Mouse (Mus musculus): ENCODE results near the gene Efcab14. TPM values are rescaled to one million over a fixed set of nuclear protein-coding genes. Genes with fewer than 3 reads are reported as not detected.

Efcab14 gene
- 17.3 and 26.7 TPM in 2 replicates for polyA plus RNA-seq (2012; ENCODE audit: insufficient read depth, insufficient read length, missing spikeins)

- H3K27ac ChIP-seq (replicated peaks; ENCODE audit: low read depth, low read length) = peak within 1 kb of the TSS; percentile 62
- H3K4me3 ChIP-seq (ENCODE audit: insufficient read depth, low read depth, low read length) = peak within 1 kb of the TSS; percentile 83
- peaks cover 14% of the 10 kb centered on the region for H3K4me1 ChIP-seq (ENCODE audit: control insufficient read depth, insufficient read depth, insufficient read length, low read length)
These were observed at the start of gene Efcab14 for GRCm38 (mm10) chr4:115737551-115738041. TSS of gene Efcab14 (plus strand) at chr4:115737744.

DNA sequence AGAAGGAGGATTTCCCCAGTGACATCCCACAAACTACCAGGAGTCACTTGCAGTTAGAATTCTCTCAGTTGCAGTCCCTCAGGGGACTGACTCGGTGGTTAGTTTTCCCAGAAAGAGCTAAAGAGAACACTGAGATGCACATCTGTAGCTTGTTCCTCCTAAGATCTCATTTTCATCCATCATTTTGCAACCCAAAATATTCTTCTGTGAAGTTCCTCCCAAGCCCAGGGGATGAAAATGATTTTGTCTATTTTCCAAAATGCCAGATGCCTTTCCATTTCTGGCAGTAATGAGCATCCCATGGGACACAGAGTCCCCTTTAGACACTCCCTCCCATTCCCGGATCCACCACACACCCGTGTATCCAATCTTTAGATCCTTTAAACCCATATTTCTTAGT is 36.1 kb upstream of the Efcab14 start:
- peak overlapping the region; percentile 64 for H3K27ac ChIP-seq (replicated peaks; ENCODE audit: low read depth, low read length)
- H3K4me3 ChIP-seq (ENCODE audit: insufficient read depth, low read depth, low read length) = no peak overlapping the region
- peaks cover 9% of the 10 kb centered on the region; the same call in 1 of the 2 replicates for H3K4me1 ChIP-seq (ENCODE audit: control insufficient read depth, insufficient read depth, insufficient read length, low read length)

DNA sequence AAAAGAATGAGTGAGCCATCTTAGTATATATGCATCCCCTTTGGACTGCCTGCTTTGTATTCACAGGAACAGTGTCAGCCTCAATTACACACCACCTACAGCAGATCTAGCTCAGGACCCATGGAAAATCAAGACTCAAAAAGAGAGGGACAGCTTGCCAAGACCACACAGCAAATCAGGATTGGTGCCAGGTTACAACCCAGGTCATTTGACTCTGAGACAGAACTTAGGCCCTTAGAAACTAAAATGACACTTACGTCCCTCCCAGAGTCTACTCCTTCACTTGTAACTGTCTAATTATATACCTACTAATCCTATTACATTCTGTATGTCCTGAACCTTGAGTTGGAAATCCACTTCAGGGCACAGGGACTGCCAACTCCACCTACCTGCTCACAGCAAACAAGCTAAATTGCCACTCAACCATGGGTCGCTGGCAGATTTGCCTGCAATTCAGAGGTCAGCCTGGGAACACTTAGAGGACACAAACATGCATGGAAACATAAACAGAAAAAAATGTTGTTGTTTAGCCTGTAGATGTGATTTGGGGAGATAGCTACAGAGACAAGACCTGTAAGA is 33.5 kb upstream of the Efcab14 start:
- Histone ChIP-seq H3K4me1 (ENCODE audit: control insufficient read depth, insufficient read depth, insufficient read length, low read length) (peaks cover 9% of the 10 kb centered on the region), H3K4me3 (ENCODE audit: insufficient read depth, low read depth, low read length) (no peak overlapping the region), H3K27ac (replicated peaks; ENCODE audit: low read depth, low read length) (0 out of 2 replicates have a peak overlapping the region, but pooled peaks have one; percentile 52)

- H3K27ac ChIP-seq (replicated peaks; ENCODE audit: low read depth, low read length) = peak overlapping the region; percentile 95
- no peak overlapping the region for H3K4me3 ChIP-seq (ENCODE audit: insufficient read depth, low read depth, low read length)
- H3K4me1 ChIP-seq (ENCODE audit: control insufficient read depth, insufficient read depth, insufficient read length, low read length) = peaks cover 2% of the 10 kb centered on the region
These were observed 28.5 kb upstream of the Efcab14 start for GRCm38 (mm10) chr4:115708974-115709593.

DNA sequence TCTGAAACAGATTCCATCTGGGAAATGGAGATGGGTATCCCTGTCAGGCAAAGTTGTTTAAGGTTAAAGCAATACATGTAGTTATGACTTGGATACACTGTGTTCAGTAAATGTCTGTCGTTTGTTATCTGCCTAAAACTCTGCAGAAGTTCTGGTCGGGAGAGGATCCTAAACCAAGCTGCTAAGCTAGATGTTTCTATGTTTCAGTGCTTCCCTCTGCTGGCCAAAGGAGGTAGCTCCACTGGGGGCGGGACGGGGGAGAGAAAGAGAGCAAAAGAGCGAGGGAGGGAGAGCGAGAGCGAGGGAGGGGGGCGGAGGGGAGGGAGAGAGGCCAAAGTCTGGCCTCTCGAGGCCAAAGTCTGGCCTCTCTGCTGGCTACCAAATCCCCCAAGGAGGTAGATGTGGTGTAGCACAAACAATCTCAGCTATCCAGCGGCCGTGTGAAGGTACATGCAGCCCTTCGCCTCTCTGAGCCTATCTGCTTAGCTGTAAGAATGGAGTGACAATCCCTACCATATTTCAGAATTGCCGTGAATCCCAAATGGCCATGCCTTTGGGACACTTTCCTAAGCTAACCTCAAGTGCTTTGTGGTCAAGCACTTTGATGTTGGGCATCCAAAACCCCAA is 27.6 kb upstream of the Efcab14 start:
- no peak overlapping the region for H3K4me3 ChIP-seq (ENCODE audit: insufficient read depth, low read depth, low read length)
- H3K27ac ChIP-seq (replicated peaks; ENCODE audit: low read depth, low read length) = peak overlapping the region; percentile 95
- peaks cover 2% of the 10 kb centered on the region for H3K4me1 ChIP-seq (ENCODE audit: control insufficient read depth, insufficient read depth, insufficient read length, low read length)

DNA sequence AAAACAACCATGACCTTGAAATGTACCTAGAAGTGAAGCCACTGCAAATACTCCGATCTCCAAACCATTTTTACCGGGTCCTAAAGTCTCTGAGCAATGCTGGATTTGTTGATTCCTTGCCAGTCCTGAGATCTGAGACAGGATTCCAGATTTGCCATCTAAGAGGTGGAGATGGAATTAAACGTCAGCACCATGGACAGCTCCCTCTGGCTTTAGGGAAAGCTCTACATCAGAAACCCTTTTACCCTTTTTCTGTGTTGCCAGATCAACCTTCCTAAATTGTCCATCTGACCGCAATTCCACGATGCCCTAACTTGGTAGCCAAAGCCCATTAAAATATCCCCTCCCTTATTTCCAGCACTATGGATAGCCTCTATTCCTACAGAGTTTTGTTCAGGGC is 8.8 kb upstream of the Efcab14 start:
- Histone ChIP-seq H3K4me1 (ENCODE audit: control insufficient read depth, insufficient read depth, insufficient read length, low read length) (peaks cover 5% of the 10 kb centered on the region; the same call in 1 of the 2 replicates), H3K27ac (replicated peaks; ENCODE audit: low read depth, low read length) (no peak overlapping the region), H3K4me3 (ENCODE audit: insufficient read depth, low read depth, low read length) (no peak overlapping the region)

DNA sequence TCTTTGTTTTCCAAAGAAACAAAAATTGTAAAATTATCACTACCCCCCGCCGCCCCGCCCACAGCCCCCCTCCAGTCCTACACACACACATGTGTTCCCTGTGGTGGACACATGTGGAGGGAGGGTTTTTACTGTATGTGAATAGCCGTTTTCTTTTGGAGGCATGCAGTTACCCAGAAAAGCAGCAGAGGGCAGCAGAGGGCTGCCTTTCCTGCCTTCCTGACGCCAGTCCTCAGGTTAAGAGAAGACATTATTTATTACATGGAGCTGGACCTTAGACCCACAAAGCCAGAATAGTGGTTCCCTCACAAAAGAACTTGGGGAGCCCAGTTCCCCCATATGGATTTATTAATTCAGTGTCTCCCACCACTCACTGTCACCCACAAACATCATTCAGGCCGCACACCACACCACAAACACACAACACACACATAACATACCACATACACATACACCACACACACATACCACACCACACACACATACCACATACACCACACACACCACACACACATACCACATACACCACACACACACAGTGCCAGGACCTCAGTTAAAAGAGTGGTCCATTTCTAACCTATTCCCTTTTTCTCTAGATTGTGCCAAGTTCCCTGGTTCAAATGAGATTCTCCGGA is 5.8 kb upstream of the Efcab14 start:
- peak overlapping the region; percentile 76 for H3K27ac ChIP-seq (replicated peaks; ENCODE audit: low read depth, low read length)
- peaks cover 5% of the 10 kb centered on the region; the same call in 1 of the 2 replicates for H3K4me1 ChIP-seq (ENCODE audit: control insufficient read depth, insufficient read depth, insufficient read length, low read length)
- no peak overlapping the region for H3K4me3 ChIP-seq (ENCODE audit: insufficient read depth, low read depth, low read length)

DNA sequence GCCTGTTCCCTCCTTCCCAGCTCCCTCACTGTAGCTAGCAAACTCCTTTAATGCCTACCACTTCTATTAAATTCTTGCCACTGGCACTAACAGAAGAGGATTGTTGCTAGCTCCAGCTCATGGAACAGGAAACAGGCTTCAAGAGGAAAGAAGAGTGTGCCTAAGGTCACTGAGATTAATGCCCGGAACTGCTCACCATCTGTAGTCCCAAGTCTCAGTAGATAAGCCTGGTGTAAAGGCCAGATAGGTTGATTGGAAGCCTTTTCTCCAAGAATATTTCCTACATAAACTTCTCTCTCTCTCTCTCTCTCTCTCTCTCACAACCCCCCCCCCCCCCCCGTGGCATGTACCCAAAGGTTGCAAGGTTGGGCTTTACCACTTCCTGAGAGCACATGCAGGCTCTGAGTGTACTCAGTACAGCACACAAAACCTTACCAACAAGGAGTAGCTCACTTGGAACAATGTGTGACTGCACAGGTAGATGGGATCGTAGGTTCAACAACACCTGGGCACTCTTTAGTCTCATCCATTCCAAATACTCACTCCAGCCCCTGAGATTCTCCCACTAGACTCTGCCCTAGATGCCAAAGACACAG is 5.2 kb upstream of the Efcab14 start:
- no peak overlapping the region for H3K4me3 ChIP-seq (ENCODE audit: insufficient read depth, low read depth, low read length)
- H3K4me1 ChIP-seq (ENCODE audit: control insufficient read depth, insufficient read depth, insufficient read length, low read length) = peaks cover 5% of the 10 kb centered on the region; the same call in 1 of the 2 replicates
- peak overlapping the region; percentile 76 for H3K27ac ChIP-seq (replicated peaks; ENCODE audit: low read depth, low read length)

- H3K27ac ChIP-seq (replicated peaks; ENCODE audit: low read depth, low read length) = no peak overlapping the region
- no peak overlapping the region for H3K4me3 ChIP-seq (ENCODE audit: insufficient read depth, low read depth, low read length)
- peaks cover 9% of the 10 kb centered on the region for H3K4me1 ChIP-seq (ENCODE audit: control insufficient read depth, insufficient read depth, insufficient read length, low read length)
These were observed 3.8 kb upstream of the Efcab14 start for GRCm38 (mm10) chr4:115733746-115734145.

DNA sequence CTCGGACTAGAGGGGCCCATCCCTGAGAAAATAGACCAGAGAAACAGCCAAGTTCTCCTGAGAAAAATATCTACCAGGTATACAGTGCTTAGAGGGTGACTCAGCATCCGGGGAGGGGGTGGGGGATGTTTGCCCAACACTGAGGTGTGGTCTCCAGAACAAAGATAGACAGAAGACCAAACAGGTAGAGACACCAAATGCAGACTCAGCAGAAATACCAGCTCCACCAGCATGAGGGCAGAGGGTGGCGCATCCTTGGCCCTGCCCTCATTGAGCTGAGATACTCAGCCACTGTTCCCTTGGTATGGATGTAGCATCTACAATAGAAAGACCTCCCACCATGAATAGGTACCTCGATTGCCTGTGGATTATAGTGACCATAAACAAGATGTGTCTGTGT is 2.7 kb upstream of the Efcab14 start:
- no peak overlapping the region for H3K4me3 ChIP-seq (ENCODE audit: insufficient read depth, low read depth, low read length)

GRCm38 (mm10) chr4:115738481-115738985 is 989 bp downstream of the Efcab14 start:
- Histone ChIP-seq H3K4me3 (ENCODE audit: insufficient read depth, low read depth, low read length) (peak overlapping the region; percentile 83), H3K27ac (replicated peaks; ENCODE audit: low read depth, low read length) (no peak overlapping the region)

More for the DNA sequence above, 2.7 kb upstream of the Efcab14 start:
- peaks cover 14% of the 10 kb centered on the region for H3K4me1 ChIP-seq (ENCODE audit: control insufficient read depth, insufficient read depth, insufficient read length, low read length)
- H3K27ac ChIP-seq (replicated peaks; ENCODE audit: low read depth, low read length) = no peak overlapping the region

GRCm38 (mm10) chr4:115742658-115743057 is 5.1 kb downstream of the Efcab14 start:
- Histone ChIP-seq H3K27ac (replicated peaks; ENCODE audit: low read depth, low read length) (no peak overlapping the region), H3K4me1 (ENCODE audit: control insufficient read depth, insufficient read depth, insufficient read length, low read length) (peaks cover 10% of the 10 kb centered on the region), H3K4me3 (ENCODE audit: insufficient read depth, low read depth, low read length) (no peak overlapping the region)

More at GRCm38 (mm10) chr4:115738481-115738985, 989 bp downstream of the Efcab14 start:
- H3K4me1 ChIP-seq (ENCODE audit: control insufficient read depth, insufficient read depth, insufficient read length, low read length) = peaks cover 10% of the 10 kb centered on the region

DNA sequence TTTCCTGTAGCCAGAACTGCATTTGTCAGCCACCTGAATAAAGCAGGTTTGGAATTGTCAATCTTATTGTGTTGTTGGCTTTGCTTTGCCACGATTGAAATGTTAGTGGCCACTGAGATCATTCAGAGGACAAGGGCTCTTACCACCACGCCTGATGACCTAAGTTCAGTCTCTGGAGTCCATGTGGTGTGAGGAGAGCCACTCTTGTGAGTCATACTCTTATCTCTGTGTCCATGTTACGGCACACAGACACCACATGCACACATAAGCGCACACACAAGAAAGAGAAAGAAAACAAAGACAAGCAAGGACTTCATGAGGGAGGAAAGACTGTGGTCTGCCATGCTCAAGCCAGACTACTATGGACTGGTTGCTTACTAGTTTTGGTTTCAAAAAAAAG is 5.6 kb downstream of the Efcab14 start:
- no peak overlapping the region for H3K4me3 ChIP-seq (ENCODE audit: insufficient read depth, low read depth, low read length)

DNA sequence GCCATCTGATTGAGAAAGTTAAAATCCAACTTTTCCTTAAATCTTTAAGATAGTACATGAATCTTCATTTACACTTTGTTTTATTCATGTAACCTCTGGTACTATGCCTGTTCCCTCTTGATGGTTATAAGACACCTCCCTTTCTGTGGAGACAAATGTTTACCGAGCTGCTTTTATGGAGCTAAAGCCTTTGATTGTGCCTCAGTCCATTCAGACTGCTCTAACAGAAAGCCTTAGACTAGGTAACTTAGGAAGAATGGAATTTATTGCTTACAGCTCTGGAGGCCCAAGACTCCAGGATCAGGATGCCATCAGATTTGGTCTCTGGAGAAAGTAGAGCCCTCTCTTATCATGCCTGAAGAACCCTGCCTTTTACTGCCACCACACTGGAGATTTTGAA is 10.6 kb downstream of the Efcab14 start:
- H3K4me3 ChIP-seq (ENCODE audit: insufficient read depth, low read depth, low read length) = no peak overlapping the region
- no peaks in the 10 kb centered on the region for H3K4me1 ChIP-seq (ENCODE audit: control insufficient read depth, insufficient read depth, insufficient read length, low read length)
- H3K27ac ChIP-seq (replicated peaks; ENCODE audit: low read depth, low read length) = no peak overlapping the region

More for the DNA sequence above, 5.6 kb downstream of the Efcab14 start:
- Histone ChIP-seq H3K27ac (replicated peaks; ENCODE audit: low read depth, low read length) (no peak overlapping the region), H3K4me1 (ENCODE audit: control insufficient read depth, insufficient read depth, insufficient read length, low read length) (peaks cover 10% of the 10 kb centered on the region)

Data from brown adipose tissue, adult 24 weeks (tissue).